Mouse (Mus musculus): ENCODE measurements around the gene Glipr2. TPM values are rescaled to one million over a fixed set of nuclear protein-coding genes. Genes with fewer than 3 reads are reported as not detected.

The Glipr2 gene
- 183 TPM for polyA plus RNA-seq (2017; shearing (Covaris generic))

DNA sequence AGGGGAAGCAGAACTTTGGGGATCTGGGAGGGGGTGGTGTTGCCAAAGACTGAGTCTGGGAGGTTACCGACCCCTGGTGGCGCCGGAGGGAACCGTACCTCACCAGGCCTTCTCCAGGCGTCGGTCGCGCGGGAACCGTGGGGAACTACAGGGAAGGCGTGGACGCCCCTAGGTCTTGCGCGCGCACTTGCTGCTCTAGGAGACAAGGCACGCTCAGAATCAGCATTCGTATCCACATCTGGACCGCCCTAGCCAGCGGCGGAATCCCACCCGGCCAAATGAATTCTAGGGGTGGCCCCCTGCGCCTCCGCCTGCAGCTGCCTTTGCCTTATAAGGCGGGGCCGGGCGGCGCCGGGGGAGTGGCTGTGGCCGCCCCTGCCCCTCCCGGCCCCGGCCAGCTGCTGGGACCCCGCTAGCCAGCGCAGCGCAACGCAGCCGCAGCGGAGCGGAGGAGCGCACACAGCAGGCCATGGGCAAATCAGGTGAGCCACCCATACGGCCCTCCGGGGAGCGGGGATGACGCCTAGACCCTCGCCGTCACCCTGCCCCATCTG is at the start of gene Glipr2:
Glipr2 (plus strand) TSS at position 110 of the 554 bp plus-strand sequence.

GRCm38 (mm10) chr4:43983181-43983580 is 26.0 kb downstream of the Glipr2 start, which contains the start of gene Ccin:
Gene Ccin (plus strand): TSS chr4:43983483.

GRCm38 (mm10) chr4:44004126-44004525 is 46.9 kb downstream of the Glipr2 start, which contains the start of gene Clta:
Gene Clta (plus strand): TSS chr4:44004452.

Other genes starting within 250 kb of the Glipr2 start
- 0.15 TPM for gene Olfr71, start 247.1 kb upstream of the Glipr2 start, polyA plus RNA-seq (2017; shearing (Covaris generic))
- not detected for gene Hrct1, start 230.2 kb upstream of the Glipr2 start, polyA plus RNA-seq (2017; shearing (Covaris generic))
- 0.41 TPM for gene Spaar, start 227.4 kb upstream of the Glipr2 start, polyA plus RNA-seq (2017; shearing (Covaris generic))
- gene Olfr159, start 186.4 kb upstream of the Glipr2 start, polyA plus RNA-seq (2017; shearing (Covaris generic)): not detected
- 0.95 TPM for gene Olfr156, start 133.5 kb upstream of the Glipr2 start, polyA plus RNA-seq (2017; shearing (Covaris generic))
- 0.35 TPM for gene Olfr157, start 117.2 kb upstream of the Glipr2 start, polyA plus RNA-seq (2017; shearing (Covaris generic))
- gene Olfr155, start 105.8 kb upstream of the Glipr2 start, polyA plus RNA-seq (2017; shearing (Covaris generic)): 0.22 TPM
- 7.7 TPM for gene Reck, start 81.9 kb upstream of the Glipr2 start, polyA plus RNA-seq (2017; shearing (Covaris generic))
- not detected for gene Ccin, start 26.1 kb downstream of the Glipr2 start, polyA plus RNA-seq (2017; shearing (Covaris generic))
- 188 TPM for gene Clta, start 47.1 kb downstream of the Glipr2 start, polyA plus RNA-seq (2017; shearing (Covaris generic))
- gene Gne, start 126.8 kb downstream of the Glipr2 start, polyA plus RNA-seq (2017; shearing (Covaris generic)): 43.9 TPM

Measured in effector memory CD4-positive, alpha-beta T cell, adult 7 months (primary cell).